31 mouse cellular contexts compared by ENCODE assay signal in the genomic region with DNA sequence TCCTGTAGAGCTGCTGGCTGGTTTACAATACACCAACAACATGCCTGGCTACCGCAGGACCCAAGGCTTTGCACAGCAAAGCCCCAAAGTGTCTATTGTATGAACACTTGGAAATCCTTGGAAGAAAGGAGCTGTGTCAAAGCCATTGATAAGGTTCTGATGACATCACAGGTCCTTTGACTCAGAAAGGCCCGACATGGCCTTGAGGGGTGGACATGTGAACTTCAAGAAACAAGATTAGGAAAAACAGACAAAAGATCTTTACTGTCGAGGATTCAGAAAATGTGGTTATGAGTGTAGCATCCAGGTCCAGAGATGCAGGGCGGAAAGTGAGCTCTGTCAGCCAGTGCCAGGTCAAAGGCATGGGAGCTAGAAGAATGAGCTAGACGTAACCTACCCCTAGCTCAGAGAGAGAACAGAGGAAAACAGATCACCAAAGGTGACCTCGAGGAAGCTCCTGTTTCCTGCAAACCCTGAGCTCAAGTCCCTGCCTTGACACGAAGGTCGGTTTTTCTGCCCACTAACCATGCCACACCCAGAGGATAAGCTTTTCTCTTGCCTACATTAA. TPM values are rescaled to one million over a fixed set of nuclear protein-coding genes. Genes with fewer than 3 reads are reported as not detected.
DNase-seq lines count a peak whose midpoint lies in the region; ATAC-seq lines count a peak whose summit lies in the region.
"Had no signal": no experiment of that assay in that cellular context is flagged by ENCODE, and none has a peak within 500 bp of the region (broad histone marks: within the 10 kb centered on the region; RNA-seq: fewer than 3 reads in every experiment).

No protein-coding gene starts in this region.

- H3K27ac ChIP-seq in midbrain, embryonic 10.5 days (replicated peaks), result peak overlapping the region; percentile 52; the same call in 1 of the 2 replicates
- H3K27ac ChIP-seq in midbrain, embryonic 15.5 days, result no peak overlapping the region
- H3K27ac ChIP-seq: embryonic facial prominence, embryonic 10.5 days; embryonic facial prominence, embryonic 13.5 days; forebrain, embryonic 12.5 days; forebrain, embryonic 15.5 days; heart, embryonic 15.5 days; hindbrain, embryonic 14.5 days; hindbrain, postnatal 0 days had no signal

- DNase-seq in adrenal gland, adult 2 months, result peak; percentile 65
- DNase-seq in adrenal gland, postnatal 4 days (ENCODE audit: low spot score in 2 of 2), result no peak
- peak; percentile 84 for DNase-seq in heart, adult 11 months
- no peak for DNase-seq in heart, postnatal 10 days
- DNase-seq in midbrain, embryonic 10.5 days (ENCODE audit: low spot score), result no peak
- no peak for DNase-seq in left cerebral cortex, adult 11 months (ENCODE audit: low spot score)
- DNase-seq: B cell, adult 2 months; cerebellum, adult 11-12 months; cerebellum, adult 8-10 months; cerebellum, postnatal 10 days; cerebellum, postnatal 36 days; embryo, embryonic 11 days; gastrocnemius, postnatal 10 days; heart, adult 18-20 months; heart, postnatal 14 days; heart, postnatal 4 days had no signal

- peaks cover 65% of the 10 kb centered on the region for H3K4me1 ChIP-seq in midbrain, embryonic 10.5 days
- H3K4me1 ChIP-seq in midbrain, embryonic 15.5 days, result peaks cover 24% of the 10 kb centered on the region

- intact Hi-C loops in heart, postnatal 10 days (cut with DNase I), result no loop called here

- no peak overlapping the region for H3K4me3 ChIP-seq in midbrain, embryonic 10.5 days
- no peak overlapping the region for H3K4me3 ChIP-seq in midbrain, embryonic 15.5 days
- H3K4me3 ChIP-seq: embryonic facial prominence, embryonic 10.5 days; embryonic facial prominence, embryonic 13.5 days; erythroblast, embryonic 14.5 days; forebrain, embryonic 12.5 days; forebrain, embryonic 15.5 days; heart, embryonic 12.5 days; heart, embryonic 15.5 days had no signal

- H3K9ac ChIP-seq in midbrain, embryonic 15.5 days, result no peak overlapping the region
- H3K9ac ChIP-seq: embryonic facial prominence, embryonic 13.5 days; forebrain, embryonic 12.5 days; forebrain, embryonic 15.5 days; heart, embryonic 12.5 days; heart, embryonic 15.5 days; hindbrain, embryonic 14.5 days had no signal

- H3K36me3 ChIP-seq in midbrain, embryonic 10.5 days, result no peaks in the 10 kb centered on the region
- no peaks in the 10 kb centered on the region for H3K36me3 ChIP-seq in midbrain, embryonic 15.5 days (replicated peaks)
- H3K36me3 ChIP-seq: embryonic facial prominence, embryonic 10.5 days; embryonic facial prominence, embryonic 13.5 days; forebrain, embryonic 12.5 days; forebrain, embryonic 15.5 days; G1E; heart, embryonic 12.5 days; heart, embryonic 15.5 days had no signal

- ATAC-seq in midbrain, embryonic 15.5 days (replicated peaks), result no peak
- ATAC-seq: forebrain, embryonic 15.5 days; hindbrain, postnatal 0 days; inflammation-experienced regulatory T-cells, adult 6 months; intestine, embryonic 16.5 days; Patski had no signal

- peaks cover 11% of the 10 kb centered on the region; the same call in 1 of the 2 replicates for H3K27me3 ChIP-seq in midbrain, embryonic 10.5 days (ENCODE audit: low read depth, poor library complexity, severe bottlenecking)
- H3K27me3 ChIP-seq in midbrain, embryonic 15.5 days (replicated peaks), result no peaks in the 10 kb centered on the region
- H3K27me3 ChIP-seq: CH12.LX; embryonic facial prominence, embryonic 13.5 days; forebrain, embryonic 12.5 days; forebrain, embryonic 15.5 days; heart, embryonic 12.5 days; heart, embryonic 15.5 days; Patski had no signal

- no peak overlapping the region for H3K4me2 ChIP-seq in midbrain, embryonic 15.5 days
- H3K4me2 ChIP-seq: embryonic facial prominence, embryonic 13.5 days; forebrain, embryonic 12.5 days; forebrain, embryonic 15.5 days; heart, embryonic 12.5 days; heart, embryonic 15.5 days; hindbrain, embryonic 14.5 days had no signal

- no peaks in the 10 kb centered on the region for H3K9me3 ChIP-seq in midbrain, embryonic 10.5 days (replicated peaks)
- no peaks in the 10 kb centered on the region for H3K9me3 ChIP-seq in midbrain, embryonic 15.5 days
- H3K9me3 ChIP-seq: embryonic facial prominence, embryonic 10.5 days; embryonic facial prominence, embryonic 13.5 days; forebrain, embryonic 12.5 days; forebrain, embryonic 15.5 days; G1E; heart, embryonic 12.5 days; heart, embryonic 15.5 days had no signal

- 76% methylated on average over 8 of the region's 8 CpGs for WGBS in midbrain, embryonic 10.5 days
- 69% methylated on average over 8 of the region's 8 CpGs for WGBS in midbrain, embryonic 15.5 days

RNA-seq across cellular contexts. Expression of gene Afap1l2, which starts 15.0 kb away (rescaled TPM):
- 10 to 100 TPM; 22.7 to 29.7 TPM for total RNA-seq in adrenal gland, adult 2 months (2021)
- polyA plus RNA-seq in adrenal gland, adult 2 months (2012; rRNA removed), result 4.5 and 5.6 TPM in 2 replicates
- total RNA-seq in adrenal gland, postnatal 4 days (2021), result 10 to 100 TPM; 20.5 to 20.6 TPM
- total RNA-seq in heart, postnatal 10 days (2021), result 10 to 100 TPM; 11.0 to 13.4 TPM
- 3.6 and 4.5 TPM in 2 replicates for polyA plus RNA-seq in midbrain, embryonic 10.5 days (2016; fragmentation: Nextera tagmentation; extraction: Ambion mirVana)
- 9.6 and 11.0 TPM in 2 replicates for polyA plus RNA-seq in midbrain, embryonic 15.5 days (2015; fragmentation: Nextera tagmentation; extraction: Ambion mirVana)
- polyA plus RNA-seq: erythroblast, embryonic 14.5 days; G1E; inflammation-experienced regulatory T-cells, adult 6 months had no signal

Comparison
In these comparisons a context has a peak if more than half of its experiments do, and no peak if none do; other contexts are left out.
1. DNase-seq: peak in adrenal gland, adult 2 months (single experiment) and heart, adult 11 months (single experiment); none in adrenal gland, postnatal 4 days (0 of 2), heart, postnatal 10 days (0 of 2), midbrain, embryonic 10.5 days (single experiment) and left cerebral cortex, adult 11 months (single experiment).